8 mouse cellular contexts compared by ENCODE assay signal in genomic region chr2:127507077-127507774, GRCm38 (mm10). TPM values are rescaled to one million over a fixed set of nuclear protein-coding genes. Genes with fewer than 3 reads are reported as not detected.
DNase-seq lines count a peak whose midpoint lies in the region; ATAC-seq and TF ChIP-seq lines count a peak whose summit lies in the region.

No protein-coding gene starts in this region.

- ATAC-seq in kidney, postnatal 0 days (replicated peaks; ENCODE audit: low FRiP score, low read depth), result peak; percentile 52
- ATAC-seq in liver, embryonic 11.5 days (replicated peaks; ENCODE audit: low FRiP score), result no peak; the same call in 1 of the 2 replicates

- peaks cover 3% of the 10 kb centered on the region; the same call in 1 of the 2 replicates for H3K4me1 ChIP-seq in kidney, postnatal 0 days (replicated peaks; ENCODE audit: insufficient read depth, low read length)
- H3K4me1 ChIP-seq in liver, embryonic 11.5 days (replicated peaks; ENCODE audit: control insufficient read depth, insufficient read depth, low read length), result no peaks in the 10 kb centered on the region

- H3K27ac ChIP-seq in kidney, postnatal 0 days, result no peak overlapping the region
- no peak overlapping the region for H3K27ac ChIP-seq in liver, embryonic 11.5 days (ENCODE audit: low read depth, low read length)

- H3K27me3 ChIP-seq in kidney, postnatal 0 days (ENCODE audit: insufficient read depth, low read length), result no peaks in the 10 kb centered on the region
- H3K27me3 ChIP-seq in liver, embryonic 11.5 days (replicated peaks; ENCODE audit: control insufficient read depth, insufficient read depth, low read length), result no peaks in the 10 kb centered on the region
- no peaks in the 10 kb centered on the region for H3K27me3 ChIP-seq in splenic B cell, adult 2 months (ENCODE audit: control insufficient read depth, insufficient read depth, low read length, poor library complexity, severe bottlenecking)

- peak; percentile 97 for TF ChIP-seq CTCF in kidney, postnatal 0 days (IDR thresholded peaks at IDR 0.05; ENCODE audit: low read depth)

- no peaks in the 10 kb centered on the region for H3K9me3 ChIP-seq in kidney, postnatal 0 days (replicated peaks; ENCODE audit: low read length)
- no peaks in the 10 kb centered on the region for H3K9me3 ChIP-seq in liver, embryonic 11.5 days (ENCODE audit: control insufficient read depth, low read length)

- peak; percentile 87 for DNase-seq in 3T3-L1 (ENCODE audit: low read depth, low spot score)
- peak; percentile 89 for DNase-seq in adrenal gland, postnatal 10 days
- DNase-seq in embryo, embryonic 9.5 days (ENCODE audit: extremely low spot score), result peak; percentile 82
- DNase-seq in heart, adult 8-10 months (ENCODE audit: low spot score), result peak; percentile 71
- peak; percentile 87 for DNase-seq in kidney, postnatal 0 days (ENCODE audit: low spot score)
- peak; percentile 75 for DNase-seq in liver, embryonic 11.5 days (ENCODE audit: low spot score)
- DNase-seq in natural killer cell, adult 2 months (ENCODE audit: low spot score in 2 of 2), result peak; percentile 77 to 83
- DNase-seq in splenic B cell, adult 2 months (ENCODE audit: low read depth, low spot score), result peak; percentile 70

- no peak overlapping the region for H3K4me3 ChIP-seq in kidney, postnatal 0 days (replicated peaks; ENCODE audit: low read depth, low read length)
- H3K4me3 ChIP-seq in liver, embryonic 11.5 days (ENCODE audit: low read depth, low read length), result no peak overlapping the region

- no peak overlapping the region for H3K9ac ChIP-seq in kidney, postnatal 0 days (ENCODE audit: low read depth, low read length)
- H3K9ac ChIP-seq in liver, embryonic 11.5 days (ENCODE audit: low read depth, low read length), result no peak overlapping the region

- no peak overlapping the region for H3K4me2 ChIP-seq in kidney, postnatal 0 days (ENCODE audit: low read length)
- H3K4me2 ChIP-seq in liver, embryonic 11.5 days, result no peak overlapping the region

- 32% methylated on average over 7 of the region's 7 CpGs for WGBS in kidney, postnatal 0 days
- 25% methylated on average over 7 of the region's 7 CpGs for WGBS in liver, embryonic 11.5 days

- no peaks in the 10 kb centered on the region for H3K36me3 ChIP-seq in kidney, postnatal 0 days (ENCODE audit: insufficient read depth, low read length)
- H3K36me3 ChIP-seq in liver, embryonic 11.5 days (ENCODE audit: control insufficient read depth, insufficient read depth, low read length), result no peaks in the 10 kb centered on the region
- no peaks in the 10 kb centered on the region for H3K36me3 ChIP-seq in splenic B cell, adult 2 months (ENCODE audit: control insufficient read depth, insufficient read depth, low read length, poor library complexity, severe bottlenecking)

RNA-seq across cellular contexts. Expression of gene Kcnip3, which starts 14.7 kb away (rescaled TPM):
- 1 to 10 TPM; 3.5 to 4.3 TPM for total RNA-seq in adrenal gland, postnatal 10 days (2021)
- total RNA-seq in heart, adult 8-10 months (2022), result 1 to 10 TPM in 3 of 4 experiments, under 1 TPM in 1; 0.86 to 1.3 (median 1.2) TPM
- 1.6 and 2.5 TPM in 2 replicates for polyA plus RNA-seq in kidney, postnatal 0 days (2015; fragmentation: Nextera tagmentation; extraction: Ambion mirVana)
- 1.3 and 1.4 TPM in 2 replicates for polyA plus RNA-seq in liver, embryonic 11.5 days (2014; fragmentation: Nextera tagmentation; extraction: Ambion mirVana)

RNA-seq across cellular contexts. Expression of gene Prom2, which starts 34.0 kb away (rescaled TPM):
- total RNA-seq in adrenal gland, postnatal 10 days (2021), result under 1 TPM; 0.09 to 0.12 TPM
- under 1 TPM; 0.12 to 0.88 (median 0.25) TPM for total RNA-seq in heart, adult 8-10 months (2022)
- polyA plus RNA-seq in kidney, postnatal 0 days (2015; fragmentation: Nextera tagmentation; extraction: Ambion mirVana), result 2.2 and 2.4 TPM in 2 replicates
- polyA plus RNA-seq in liver, embryonic 11.5 days (2014; fragmentation: Nextera tagmentation; extraction: Ambion mirVana), result 0.23 and 0.25 TPM in 2 replicates
